Mouse (Mus musculus): Measurements from ENCODE around the gene Arl5b.

DNA sequence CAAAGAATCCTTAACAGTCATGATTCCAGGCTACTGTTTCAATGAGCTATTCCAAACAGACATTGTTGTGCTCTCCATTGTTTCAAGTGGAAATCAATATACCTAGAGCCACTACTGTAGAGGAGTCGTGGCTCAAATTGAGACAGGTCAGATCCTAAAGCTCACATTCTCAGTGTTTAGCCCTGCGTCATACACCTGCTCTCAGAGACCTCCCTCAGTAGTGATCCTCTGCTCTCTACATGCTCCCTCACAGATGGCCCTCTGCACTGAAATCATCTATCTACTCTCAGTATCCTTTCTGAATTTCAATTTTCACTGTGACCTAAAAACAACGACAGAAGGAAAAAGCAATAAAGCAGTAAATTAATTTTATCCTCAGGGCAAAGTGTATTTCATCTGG is 41.7 kb upstream of the Arl5b start:
- no peak for TF ChIP-seq EP300 (optimal IDR thresholded peaks at IDR 0.05)
- no peak for TF ChIP-seq CTCF (IDR thresholded peaks at IDR 0.05; ENCODE audit: low read depth)
